Mouse (Mus musculus): Measurements from ENCODE around the gene Sult2a6. TPM values are rescaled to one million over a fixed set of nuclear protein-coding genes. Genes with fewer than 3 reads are reported as not detected.

Sult2a6 gene
- polyA plus RNA-seq (2012; rRNA removed), result not detected in 2 replicates

DNA sequence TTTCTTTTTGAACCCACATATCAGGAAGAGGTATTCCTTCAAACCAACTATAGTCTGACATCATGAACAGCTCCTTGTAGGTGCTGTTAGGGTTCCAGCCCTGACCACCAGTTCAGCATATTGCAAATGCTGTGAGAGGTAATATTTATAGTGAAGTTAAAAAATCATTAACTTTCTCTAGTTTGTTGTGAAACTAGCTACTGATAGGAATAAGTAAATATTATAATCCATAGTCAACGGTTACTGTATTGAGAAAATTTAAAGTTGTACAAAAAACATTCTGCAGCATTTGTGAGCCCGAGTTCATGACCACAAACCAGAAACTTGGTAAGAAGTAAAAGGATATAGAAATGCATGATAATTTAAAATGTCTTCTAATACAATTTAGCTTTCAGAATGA, at the start of gene Sult2a6:
Sult2a6 (minus strand) TSS at position 101 of the 400 bp plus-strand sequence.
- no peak within 1 kb of the TSS for H3K4me3 ChIP-seq (ENCODE audit: low read depth, low read length)
- no peaks in the 10 kb centered on the region for H3K4me1 ChIP-seq (ENCODE audit: control insufficient read depth, insufficient read depth, insufficient read length, low read length)
- WGBS, result 66% methylated on average over 2 of the region's 2 CpGs
- no peaks in the 10 kb centered on the region for H3K27me3 ChIP-seq (ENCODE audit: control insufficient read depth, insufficient read depth, low read length)
- TF ChIP-seq POLR2A (IDR thresholded peaks at IDR 0.05; ENCODE audit: low read depth, low read length) (no peak), CTCF (IDR thresholded peaks at IDR 0.05; ENCODE audit: extremely low read depth, insufficient read length, insufficient replicate concordance, low read depth, low read length) (no peak)
- no peak within 1 kb of the TSS for H3K27ac ChIP-seq (ENCODE audit: insufficient read depth, low read depth, low read length)
- H3K36me3 ChIP-seq (ENCODE audit: control insufficient read depth, insufficient read depth, low read length), result no peaks in the 10 kb centered on the region

DNA sequence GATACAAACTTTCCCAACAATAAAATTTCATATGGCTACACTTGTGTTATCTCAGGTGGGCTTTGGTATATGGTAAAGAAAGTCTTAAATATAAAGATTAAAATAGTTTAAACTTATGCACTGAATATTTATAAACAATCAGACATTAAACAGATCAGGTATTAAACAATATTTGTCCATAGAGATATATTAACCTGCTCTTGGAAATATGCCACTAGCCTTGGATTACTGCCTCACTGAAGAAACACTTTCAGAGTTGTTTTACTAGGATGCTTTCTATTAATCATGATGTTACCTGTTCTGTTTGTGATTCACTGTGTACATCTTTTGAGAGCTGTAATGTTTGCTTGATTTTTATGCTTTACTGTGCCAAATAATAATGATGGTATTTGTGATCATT, 39.4 kb downstream of the Sult2a6 start:
- no peak for TF ChIP-seq POLR2A (IDR thresholded peaks at IDR 0.05; ENCODE audit: low read depth, low read length)
- TF ChIP-seq CTCF (IDR thresholded peaks at IDR 0.05; ENCODE audit: extremely low read depth, insufficient read length, insufficient replicate concordance, low read depth, low read length), result no peak
- Histone ChIP-seq H3K27me3 (ENCODE audit: control insufficient read depth, insufficient read depth, low read length) (no peaks in the 10 kb centered on the region), H3K4me1 (ENCODE audit: control insufficient read depth, insufficient read depth, insufficient read length, low read length) (no peaks in the 10 kb centered on the region), H3K36me3 (ENCODE audit: control insufficient read depth, insufficient read depth, low read length) (no peaks in the 10 kb centered on the region), H3K4me3 (ENCODE audit: low read depth, low read length) (no peak overlapping the region), H3K27ac (ENCODE audit: insufficient read depth, low read depth, low read length) (no peak overlapping the region)

DNA sequence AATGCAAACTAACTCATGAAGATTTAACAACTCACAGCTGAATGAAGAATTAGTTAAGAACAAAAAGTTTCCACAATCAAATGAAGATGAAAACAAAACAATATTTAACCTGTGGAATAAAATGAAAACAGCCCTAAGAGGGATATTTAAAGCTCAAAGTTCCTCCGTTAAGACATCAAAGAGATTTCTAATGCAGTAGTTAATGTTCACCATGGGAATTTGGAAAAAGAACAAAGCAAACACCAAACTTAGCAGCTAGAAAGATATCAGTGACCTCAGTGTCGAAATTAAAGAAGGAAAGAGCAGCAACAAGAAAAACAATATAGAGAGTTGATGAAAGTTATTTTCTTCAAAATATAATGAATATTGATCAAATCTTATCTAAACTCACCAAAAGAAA, 51.3 kb downstream of the Sult2a6 start:
- no peaks in the 10 kb centered on the region for H3K36me3 ChIP-seq (ENCODE audit: control insufficient read depth, insufficient read depth, low read length)
- TF ChIP-seq CTCF (IDR thresholded peaks at IDR 0.05; ENCODE audit: extremely low read depth, insufficient read length, insufficient replicate concordance, low read depth, low read length) (no peak), POLR2A (IDR thresholded peaks at IDR 0.05; ENCODE audit: low read depth, low read length) (no peak)
- no peak overlapping the region for H3K4me3 ChIP-seq (ENCODE audit: low read depth, low read length)
- 37% methylated on average over 2 of the region's 2 CpGs for WGBS
- no peak overlapping the region for H3K27ac ChIP-seq (ENCODE audit: insufficient read depth, low read depth, low read length)
- H3K27me3 ChIP-seq (ENCODE audit: control insufficient read depth, insufficient read depth, low read length), result no peaks in the 10 kb centered on the region
- no peaks in the 10 kb centered on the region for H3K4me1 ChIP-seq (ENCODE audit: control insufficient read depth, insufficient read depth, insufficient read length, low read length)

DNA sequence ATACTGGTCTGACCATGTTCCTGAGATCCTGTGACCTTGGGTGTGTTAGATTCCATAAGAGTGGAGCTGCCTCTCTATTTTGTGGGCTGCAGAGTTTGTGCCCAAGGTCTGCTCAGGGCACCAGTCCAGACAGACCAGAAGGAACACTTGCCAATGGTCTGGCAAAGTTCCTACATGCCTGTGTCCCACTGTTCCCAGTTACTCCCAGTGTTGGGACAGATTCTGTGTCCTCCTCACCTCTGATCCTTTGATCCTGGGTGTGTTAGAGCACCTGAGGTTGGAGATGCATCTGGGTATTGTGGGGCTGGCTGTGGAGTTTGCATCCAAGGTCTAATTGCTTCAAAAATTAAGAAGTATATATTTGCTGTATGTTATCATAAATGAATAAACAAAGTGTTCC, 52.2 kb downstream of the Sult2a6 start:
- Histone ChIP-seq H3K36me3 (ENCODE audit: control insufficient read depth, insufficient read depth, low read length) (no peaks in the 10 kb centered on the region), H3K4me1 (ENCODE audit: control insufficient read depth, insufficient read depth, insufficient read length, low read length) (no peaks in the 10 kb centered on the region), H3K27ac (ENCODE audit: insufficient read depth, low read depth, low read length) (no peak overlapping the region), H3K27me3 (ENCODE audit: control insufficient read depth, insufficient read depth, low read length) (no peaks in the 10 kb centered on the region), H3K4me3 (ENCODE audit: low read depth, low read length) (no peak overlapping the region)
- no peak for TF ChIP-seq CTCF (IDR thresholded peaks at IDR 0.05; ENCODE audit: extremely low read depth, insufficient read length, insufficient replicate concordance, low read depth, low read length)
- no peak for TF ChIP-seq POLR2A (IDR thresholded peaks at IDR 0.05; ENCODE audit: low read depth, low read length)

Other genes starting within 250 kb of the Sult2a6 start
- gene Sult2a3, start 131.8 kb downstream of the Sult2a6 start, polyA plus RNA-seq (2012; rRNA removed), result not detected in 2 replicates
- not detected in 2 replicates for gene Obox8, start 78.7 kb upstream of the Sult2a6 start, polyA plus RNA-seq (2012; rRNA removed)
- not detected in 2 replicates for gene Sult2a8, start 191.9 kb upstream of the Sult2a6 start, polyA plus RNA-seq (2012; rRNA removed)
- gene Sult2a7, start 239.4 kb upstream of the Sult2a6 start, polyA plus RNA-seq (2012; rRNA removed), result not detected in 2 replicates